8 mouse cellular contexts compared by ENCODE assay signal in genomic region chr19:58910941-58911368, GRCm38 (mm10). TPM values are rescaled to one million over a fixed set of nuclear protein-coding genes. Genes with fewer than 3 reads are reported as not detected.
A peak's percentile ranks its signal among the peaks of the same experiment; 100 is the strongest.
DNase-seq lines count a peak whose midpoint lies in the region; ATAC-seq and TF ChIP-seq lines count a peak whose summit lies in the region.

No protein-coding gene starts in this region.

- peak; percentile 54; the same call in 1 of the 2 replicates for ATAC-seq in kidney, embryonic 15.5 days (replicated peaks; ENCODE audit: low FRiP score)
- peak; percentile 27; the same call in 1 of the 2 replicates for ATAC-seq in common myeloid progenitor, adult 5-6 weeks (replicated peaks; ENCODE audit: low read depth, poor library complexity, severe bottlenecking)
- ATAC-seq in hindbrain, embryonic 15.5 days (ENCODE audit: low FRiP score, low read depth) = peak; percentile 64; the same call in 1 of the 2 replicates
- no peak for ATAC-seq in stomach, postnatal 0 days (ENCODE audit: low FRiP score, low TSS enrichment)

- TF ChIP-seq CTCF in stomach, postnatal 0 days (IDR thresholded peaks at IDR 0.05; ENCODE audit: low read depth) = peak; percentile 49

- TF ChIP-seq EP300 in stomach, postnatal 0 days (optimal IDR thresholded peaks at IDR 0.05) = no peak

- H3K27me3 ChIP-seq in kidney, embryonic 15.5 days = peaks cover 19% of the 10 kb centered on the region; the same call in 1 of the 2 replicates
- H3K27me3 ChIP-seq in hindbrain, embryonic 15.5 days = peaks cover 20% of the 10 kb centered on the region; the same call in 1 of the 2 replicates
- no peaks in the 10 kb centered on the region for H3K27me3 ChIP-seq in stomach, postnatal 0 days (ENCODE audit: control insufficient read depth, insufficient read depth, low read length)

- peak overlapping the region; percentile 69 for H3K4me2 ChIP-seq in kidney, embryonic 15.5 days
- H3K4me2 ChIP-seq in hindbrain, embryonic 15.5 days = peak overlapping the region; percentile 64
- H3K4me2 ChIP-seq in stomach, postnatal 0 days (replicated peaks; ENCODE audit: low read depth) = peak overlapping the region; percentile 51

- DNase-seq in kidney, adult 9 months = no peak
- DNase-seq in lung, postnatal 14 days = peak; percentile 14
- peak; percentile 17 for DNase-seq in stomach, postnatal 0 days (ENCODE audit: low spot score)
- no peak for DNase-seq in adrenal gland, adult 18-20 months (ENCODE audit: low spot score in 2 of 2)
- DNase-seq in urinary bladder, postnatal 4 days (ENCODE audit: low spot score in 2 of 2) = no peak

- H3K9me3 ChIP-seq in kidney, embryonic 15.5 days (replicated peaks) = no peaks in the 10 kb centered on the region
- no peaks in the 10 kb centered on the region for H3K9me3 ChIP-seq in hindbrain, embryonic 15.5 days
- H3K9me3 ChIP-seq in stomach, postnatal 0 days (ENCODE audit: control insufficient read depth, low read length) = no peaks in the 10 kb centered on the region

- under 1% methylated on average over 11 of the region's 11 CpGs for WGBS in kidney, embryonic 15.5 days
- 2% methylated on average over 11 of the region's 11 CpGs for WGBS in hindbrain, embryonic 15.5 days
- WGBS in stomach, postnatal 0 days = 2% methylated on average over 11 of the region's 11 CpGs

- peak overlapping the region; percentile 44 for H3K4me3 ChIP-seq in kidney, embryonic 15.5 days (replicated peaks)
- H3K4me3 ChIP-seq in hindbrain, embryonic 15.5 days = peak overlapping the region; percentile 39
- peak overlapping the region; percentile 38 for H3K4me3 ChIP-seq in stomach, postnatal 0 days (ENCODE audit: low read depth, low read length)

- peaks cover 12% of the 10 kb centered on the region for H3K4me1 ChIP-seq in kidney, embryonic 15.5 days
- peaks cover 7% of the 10 kb centered on the region for H3K4me1 ChIP-seq in hindbrain, embryonic 15.5 days (replicated peaks)
- H3K4me1 ChIP-seq in stomach, postnatal 0 days (replicated peaks; ENCODE audit: control insufficient read depth, insufficient read depth) = no peaks in the 10 kb centered on the region

- H3K27ac ChIP-seq in kidney, embryonic 15.5 days = no peak overlapping the region
- 0 out of 2 replicates have a peak overlapping the region, but pooled peaks have one; percentile 10 for H3K27ac ChIP-seq in hindbrain, embryonic 15.5 days (replicated peaks)
- no peak overlapping the region for H3K27ac ChIP-seq in stomach, postnatal 0 days (replicated peaks)

- peak overlapping the region; percentile 45 for H3K9ac ChIP-seq in kidney, embryonic 15.5 days
- peak overlapping the region; percentile 24; the same call in 1 of the 2 replicates for H3K9ac ChIP-seq in hindbrain, embryonic 15.5 days
- no peak overlapping the region for H3K9ac ChIP-seq in stomach, postnatal 0 days (ENCODE audit: low read length)

- no peaks in the 10 kb centered on the region for H3K36me3 ChIP-seq in kidney, embryonic 15.5 days
- no peaks in the 10 kb centered on the region for H3K36me3 ChIP-seq in hindbrain, embryonic 15.5 days
- no peaks in the 10 kb centered on the region for H3K36me3 ChIP-seq in stomach, postnatal 0 days (ENCODE audit: control insufficient read depth, insufficient read depth, low read length)

RNA-seq across cellular contexts. Expression of gene Eno4, which starts 32.3 kb away (rescaled TPM):
- 0.42 and 0.65 TPM in 2 replicates for polyA plus RNA-seq in kidney, embryonic 15.5 days (2015; fragmentation: Nextera tagmentation; extraction: Ambion mirVana)
- total RNA-seq in common myeloid progenitor, adult 5-6 weeks (2017) = not detected in 2 replicates
- 1.4 and 1.9 TPM in 2 replicates for polyA plus RNA-seq in hindbrain, embryonic 15.5 days (2015; fragmentation: Nextera tagmentation; extraction: Ambion mirVana)
- 0.06 and 0.13 TPM in 2 replicates for polyA plus RNA-seq in stomach, postnatal 0 days (2015; fragmentation: Nextera tagmentation; extraction: Ambion mirVana)
- under 1 TPM; 0.30 to 0.42 TPM for total RNA-seq in adrenal gland, adult 18-20 months (2021)

RNA-seq across cellular contexts. Expression of gene Hspa12a, which starts 32.5 kb away (rescaled TPM):
- 15.2 and 16.6 TPM in 2 replicates for polyA plus RNA-seq in kidney, embryonic 15.5 days (2015; fragmentation: Nextera tagmentation; extraction: Ambion mirVana)
- total RNA-seq in common myeloid progenitor, adult 5-6 weeks (2017) = not detected in 2 replicates
- polyA plus RNA-seq in hindbrain, embryonic 15.5 days (2015; fragmentation: Nextera tagmentation; extraction: Ambion mirVana) = 65.3 and 67.7 TPM in 2 replicates
- polyA plus RNA-seq in stomach, postnatal 0 days (2015; fragmentation: Nextera tagmentation; extraction: Ambion mirVana) = 1.7 and 2.5 TPM in 2 replicates
- 100 to 1,000 TPM in 1 of 2 experiments, 10 to 100 TPM in 1; 60.3 to 148 TPM for total RNA-seq in adrenal gland, adult 18-20 months (2021)

Comparison
In these comparisons a context has a peak if more than half of its experiments do, and no peak if none do; other contexts are left out.
1. DNase-seq: peak in lung, postnatal 14 days (single experiment) and stomach, postnatal 0 days (single experiment); none in kidney, adult 9 months (single experiment), adrenal gland, adult 18-20 months (0 of 2) and urinary bladder, postnatal 4 days (0 of 2).
2. Peak in every context shown above with its lines, with median percentiles within 50 percentile points of each other: H3K4me2 ChIP-seq and H3K4me3 ChIP-seq.